Mouse (Mus musculus): ENCODE results near the gene Hyou1. TPM values are rescaled to one million over a fixed set of nuclear protein-coding genes. Genes with fewer than 3 reads are reported as not detected.
A peak's percentile ranks its signal among the peaks of the same experiment; 100 is the strongest.
"Not testable (repeated sequence)": the region's sequence is repeated elsewhere in the genome, so short reads cannot be mapped to it uniquely, and the experiment has no call there.

The Hyou1 gene
- total RNA-seq, 1 experiment from 2014 or later = 54.2 TPM

DNA sequence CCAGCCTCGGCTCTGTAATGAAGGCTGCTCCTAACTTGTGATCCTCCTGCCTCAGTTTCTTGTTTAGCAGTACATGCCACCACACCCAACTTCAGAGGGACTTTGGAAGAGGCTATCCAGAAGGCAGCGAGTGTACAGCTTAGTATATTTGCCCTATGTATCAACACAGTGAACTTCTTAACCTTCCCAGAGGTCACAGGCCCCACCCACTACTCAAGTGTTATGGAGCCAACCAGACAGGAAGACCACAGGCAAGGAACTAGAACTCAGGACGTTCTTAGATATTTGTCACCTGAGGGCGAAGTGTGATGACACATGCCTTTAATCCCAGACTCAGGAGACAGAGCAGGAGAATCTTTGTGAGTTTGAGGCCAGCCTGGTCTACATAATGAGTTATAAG lies 31.7 kb upstream of the Hyou1 start:
- no peak for ATAC-seq (replicated peaks; ENCODE audit: insufficient number of reproducible peaks, low FRiP score, low TSS enrichment, poor library complexity, severe bottlenecking)

DNA sequence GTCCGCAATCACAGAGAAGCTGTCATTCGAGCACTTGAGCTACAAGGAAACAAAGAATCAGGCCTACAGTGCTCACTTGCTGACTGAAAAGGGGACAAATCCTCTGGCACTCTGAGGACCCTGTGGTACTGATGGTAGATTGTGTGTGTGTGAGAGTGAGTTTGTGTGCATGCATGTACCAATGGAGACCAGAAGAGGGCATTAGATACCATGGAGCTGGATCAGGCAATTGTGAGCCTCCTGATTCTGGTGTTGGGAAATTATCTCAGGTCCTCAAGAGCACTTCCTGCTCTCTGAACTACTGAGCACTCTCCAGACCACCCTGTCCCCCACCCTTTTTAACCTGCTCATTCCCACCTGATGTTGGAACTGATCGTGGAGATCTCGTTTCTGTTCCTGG lies 30.7 kb upstream of the Hyou1 start:
- no peak for ATAC-seq (replicated peaks; ENCODE audit: insufficient number of reproducible peaks, low FRiP score, low TSS enrichment, poor library complexity, severe bottlenecking)

DNA sequence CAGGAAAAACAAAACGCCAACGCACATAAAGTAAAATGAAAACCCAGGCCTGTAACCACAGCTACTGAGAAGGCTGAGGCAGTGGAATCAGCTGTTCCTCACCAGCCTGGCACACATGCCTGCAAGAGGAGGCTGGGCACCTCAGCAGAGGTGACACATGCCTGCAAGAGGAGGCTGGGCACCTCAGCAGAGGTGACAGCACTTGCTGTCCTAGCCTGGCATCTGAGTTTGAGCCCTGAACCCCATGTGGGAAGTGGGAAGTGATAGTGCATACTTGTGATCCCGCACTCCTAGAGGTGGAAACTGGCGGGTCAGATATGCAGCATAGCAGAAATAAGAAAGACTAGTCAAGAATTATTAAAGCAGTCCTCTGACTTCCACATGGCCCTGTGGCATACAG lies 27.9 kb upstream of the Hyou1 start:
- ATAC-seq (replicated peaks; ENCODE audit: insufficient number of reproducible peaks, low FRiP score, low TSS enrichment, poor library complexity, severe bottlenecking) = no peak

DNA sequence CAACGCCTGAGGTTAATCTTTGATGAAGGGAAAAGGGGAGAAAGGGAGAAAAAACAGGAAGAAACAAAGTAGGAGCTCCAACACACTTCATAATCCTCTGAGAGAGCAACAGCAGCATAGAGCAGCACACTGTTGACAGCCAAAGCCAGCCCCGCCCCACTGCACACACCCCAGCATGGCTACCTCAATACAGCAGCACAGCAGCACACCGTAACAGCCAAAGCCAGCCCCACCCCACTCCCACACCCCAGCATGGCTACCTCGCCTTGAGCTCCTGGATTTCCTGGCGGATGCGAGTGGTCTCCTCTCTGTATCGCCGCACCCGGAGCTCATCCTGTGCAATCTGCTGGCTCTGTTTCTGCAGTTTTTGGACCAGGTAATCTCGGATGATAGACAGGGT lies 27.0 kb upstream of the Hyou1 start:
- no peak for ATAC-seq (replicated peaks; ENCODE audit: insufficient number of reproducible peaks, low FRiP score, low TSS enrichment, poor library complexity, severe bottlenecking)

DNA sequence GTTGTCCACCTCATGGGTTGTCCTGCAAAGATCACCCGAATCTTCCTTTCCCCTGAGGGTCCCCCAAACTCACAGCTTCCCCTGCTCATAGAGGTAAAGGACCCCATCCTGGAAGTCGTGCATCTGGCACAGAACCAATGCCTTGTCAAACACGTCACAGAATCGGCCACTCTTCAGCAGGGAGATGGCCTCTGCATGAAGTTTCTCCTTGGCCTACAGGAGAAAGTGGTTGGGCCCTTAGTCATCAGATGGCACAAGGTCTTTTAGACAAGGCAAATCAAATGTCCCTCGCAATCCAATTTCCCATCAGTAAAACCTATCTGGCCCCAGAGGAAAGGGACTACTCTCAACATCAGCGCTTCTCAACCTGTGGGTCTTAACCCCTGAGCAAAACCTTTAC lies 26.1 kb upstream of the Hyou1 start:
- ATAC-seq (replicated peaks; ENCODE audit: insufficient number of reproducible peaks, low FRiP score, low TSS enrichment, poor library complexity, severe bottlenecking) = no peak

DNA sequence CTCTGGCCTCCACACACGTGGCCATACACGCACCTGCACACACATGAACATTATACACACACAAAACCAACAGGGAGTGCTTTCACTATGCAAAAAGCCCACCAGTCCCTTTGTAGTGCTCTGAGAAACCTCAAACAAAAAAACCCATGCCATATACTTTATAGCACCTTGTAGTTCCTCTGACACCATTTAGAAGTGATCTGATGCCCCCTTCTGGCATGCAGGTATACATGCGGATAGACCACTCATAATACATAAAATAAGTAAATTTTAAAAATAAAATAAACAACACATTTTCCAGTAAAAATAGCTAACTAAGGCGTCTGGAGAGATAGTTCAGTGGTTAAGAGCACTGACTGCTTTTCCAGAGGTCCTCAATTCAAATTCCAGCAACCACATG lies 22.1 kb upstream of the Hyou1 start:
- ATAC-seq (replicated peaks; ENCODE audit: insufficient number of reproducible peaks, low FRiP score, low TSS enrichment, poor library complexity, severe bottlenecking) = no peak

DNA sequence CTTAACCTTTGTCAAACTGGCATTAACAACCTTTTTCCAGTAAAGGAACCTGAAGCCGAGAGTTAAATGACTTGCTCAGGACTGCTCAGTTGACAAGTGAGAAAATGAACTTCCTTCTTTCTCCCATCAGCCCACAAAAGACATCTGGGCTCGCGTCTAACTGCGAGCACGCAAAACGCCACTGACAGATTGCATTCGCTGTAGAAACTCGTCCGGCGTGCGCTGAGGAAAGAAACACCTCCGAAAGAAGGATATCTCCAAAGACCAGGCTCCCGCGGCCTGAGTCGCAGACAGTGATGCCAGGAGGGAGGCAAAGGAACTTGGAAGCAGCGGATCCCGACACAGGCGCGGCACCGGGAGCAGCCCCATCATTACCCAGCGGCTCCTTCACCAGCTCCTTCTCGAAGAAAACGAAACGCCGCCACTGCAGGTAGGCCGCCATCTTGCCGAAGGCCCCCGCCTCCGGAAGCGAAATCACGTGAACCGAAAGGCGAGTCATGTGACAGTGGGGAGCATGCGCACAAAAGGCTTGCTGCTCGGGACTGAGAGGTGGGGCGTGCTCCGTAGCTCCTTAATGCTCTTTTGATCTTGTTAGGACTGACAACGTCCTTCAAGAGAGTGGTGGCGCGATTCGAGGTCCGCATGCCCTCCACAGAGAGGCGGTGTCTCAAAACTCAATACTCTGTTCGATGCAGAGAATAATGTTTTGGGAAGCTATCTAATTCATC lies 17.9 kb upstream of the Hyou1 start, which contains the start of gene Vps11:
TSS of gene Vps11 (minus strand) at position 481 of the 728 bp plus-strand sequence.
- peak; percentile 97 for ATAC-seq (replicated peaks; ENCODE audit: insufficient number of reproducible peaks, low FRiP score, low TSS enrichment, poor library complexity, severe bottlenecking)

DNA sequence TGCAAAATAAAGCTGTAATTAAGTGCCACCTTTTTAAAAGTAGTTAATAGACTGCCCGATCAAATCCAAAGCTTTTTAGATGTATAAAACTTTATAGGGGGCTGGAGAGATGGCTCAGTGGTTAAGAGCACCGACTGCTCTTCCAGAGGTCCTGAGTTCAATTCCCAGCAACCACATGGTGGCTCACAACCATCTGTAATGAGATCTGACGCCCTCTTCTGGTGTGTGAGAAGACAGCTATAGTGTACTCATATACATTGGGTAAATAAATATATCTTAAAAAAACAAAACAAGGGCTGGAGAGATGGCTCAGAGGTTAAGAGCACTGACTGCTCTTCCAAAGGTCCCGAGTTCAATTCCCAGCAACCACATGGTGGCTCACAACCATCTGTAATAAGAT lies 17.4 kb upstream of the Hyou1 start:
- ATAC-seq (replicated peaks; ENCODE audit: insufficient number of reproducible peaks, low FRiP score, low TSS enrichment, poor library complexity, severe bottlenecking) = not testable (repeated sequence)

DNA sequence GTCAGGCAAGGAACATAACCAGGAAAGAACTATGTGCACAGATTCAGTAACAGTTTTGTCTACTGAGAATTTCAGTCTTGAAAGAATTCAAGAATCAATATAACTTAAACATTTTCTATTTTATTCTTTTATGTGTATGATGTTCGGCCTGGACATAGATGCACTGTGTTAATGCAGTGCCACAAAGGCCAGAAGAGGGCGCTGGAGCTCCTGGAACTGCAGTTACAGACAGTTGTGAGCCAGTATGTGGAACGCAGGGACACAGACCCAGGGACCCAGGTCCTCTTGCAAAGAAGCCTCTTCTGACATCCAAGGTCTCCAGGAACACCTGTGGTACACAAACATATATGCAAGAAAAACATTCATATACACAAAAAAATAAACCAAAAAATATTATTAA lies 14.8 kb upstream of the Hyou1 start:
- no peak for ATAC-seq (replicated peaks; ENCODE audit: insufficient number of reproducible peaks, low FRiP score, low TSS enrichment, poor library complexity, severe bottlenecking)

DNA sequence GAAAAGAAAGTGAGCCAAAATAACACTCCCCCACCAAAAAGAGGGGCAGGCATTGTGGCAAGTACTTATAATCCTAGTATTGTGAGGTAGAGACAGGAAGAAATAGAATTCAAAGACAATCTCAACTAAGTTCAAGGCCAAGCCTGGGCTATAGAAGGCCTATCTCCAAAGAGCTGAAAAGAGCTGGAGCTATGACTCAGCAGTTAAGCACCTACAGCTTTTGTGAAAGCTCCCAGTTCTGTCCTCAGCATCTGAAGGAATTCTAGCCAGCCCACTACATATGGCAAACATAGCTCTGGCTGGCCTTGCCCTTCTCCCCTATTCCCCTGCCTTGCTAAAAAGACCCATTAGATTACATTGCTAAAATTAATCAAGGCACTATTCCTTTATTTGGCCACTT lies 5.9 kb upstream of the Hyou1 start:
- no peak for ATAC-seq (replicated peaks; ENCODE audit: insufficient number of reproducible peaks, low FRiP score, low TSS enrichment, poor library complexity, severe bottlenecking)

DNA sequence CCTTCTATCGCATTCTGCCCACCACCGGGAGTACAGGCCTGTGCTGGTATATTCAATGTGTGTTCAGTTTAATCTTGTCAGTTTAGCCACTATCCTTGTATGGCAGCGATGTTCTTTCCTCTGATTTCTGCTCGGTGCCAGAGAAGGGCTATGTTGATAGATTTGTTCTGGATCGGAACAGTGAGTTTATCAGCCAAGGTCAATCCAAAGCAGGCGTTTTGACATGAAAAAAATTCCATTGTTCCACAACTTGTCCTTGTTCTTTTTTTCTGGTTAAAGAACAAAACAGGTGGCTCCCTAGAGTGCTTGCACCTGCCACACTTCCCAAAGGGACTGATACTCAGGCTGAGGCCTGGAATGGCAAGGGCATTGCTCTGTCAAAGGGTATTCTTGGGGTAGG lies 3.1 kb upstream of the Hyou1 start:
- no peak for ATAC-seq (replicated peaks; ENCODE audit: insufficient number of reproducible peaks, low FRiP score, low TSS enrichment, poor library complexity, severe bottlenecking)

DNA sequence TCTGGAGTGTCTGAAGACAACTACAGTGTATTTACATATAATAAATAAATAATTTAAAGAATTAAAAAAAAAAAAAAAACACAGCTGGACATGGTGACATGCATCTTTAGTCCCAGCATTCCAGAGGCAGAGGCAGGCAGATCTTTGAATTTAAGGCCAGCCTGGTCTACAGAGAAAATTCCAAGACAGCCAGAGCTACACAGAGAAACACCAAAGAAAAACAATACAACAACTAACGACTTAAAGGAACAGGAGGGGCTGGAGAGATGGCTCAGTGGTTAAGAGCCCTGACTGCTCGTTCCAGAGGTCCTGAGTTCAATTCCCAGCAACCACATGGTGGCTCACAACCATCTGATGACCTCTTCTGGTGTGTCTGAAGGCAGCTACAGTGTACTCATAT lies 2.0 kb upstream of the Hyou1 start:
- ATAC-seq (replicated peaks; ENCODE audit: insufficient number of reproducible peaks, low FRiP score, low TSS enrichment, poor library complexity, severe bottlenecking) = not testable (repeated sequence)

DNA sequence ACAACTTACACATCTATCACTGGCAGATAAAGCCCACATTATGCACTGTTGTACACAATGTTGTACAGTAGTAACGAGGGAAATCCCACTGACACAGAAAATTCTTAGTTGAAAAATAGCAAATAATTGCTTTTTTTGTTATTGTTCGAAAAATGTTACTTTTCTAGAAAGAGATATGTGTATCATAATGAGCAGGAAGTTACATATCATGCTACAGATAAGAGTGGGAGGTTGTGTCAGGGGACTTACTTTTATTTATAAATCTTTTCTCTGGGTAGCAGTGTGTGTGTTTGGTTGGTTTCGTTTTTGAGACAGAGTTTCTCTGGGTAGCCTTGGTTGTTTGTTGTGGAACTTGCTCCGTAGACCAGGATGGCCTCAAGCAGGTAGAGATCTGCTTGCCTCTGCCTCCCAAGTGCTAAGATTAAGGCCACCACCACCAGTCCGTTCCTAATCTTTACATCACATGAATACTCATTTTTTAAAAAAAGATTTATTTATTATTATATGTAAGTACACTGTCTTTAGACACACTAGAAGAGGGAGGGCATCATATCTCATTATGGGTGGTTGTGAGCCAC lies 1.0 kb upstream of the Hyou1 start:
- no peak for ATAC-seq (replicated peaks; ENCODE audit: insufficient number of reproducible peaks, low FRiP score, low TSS enrichment, poor library complexity, severe bottlenecking)

DNA sequence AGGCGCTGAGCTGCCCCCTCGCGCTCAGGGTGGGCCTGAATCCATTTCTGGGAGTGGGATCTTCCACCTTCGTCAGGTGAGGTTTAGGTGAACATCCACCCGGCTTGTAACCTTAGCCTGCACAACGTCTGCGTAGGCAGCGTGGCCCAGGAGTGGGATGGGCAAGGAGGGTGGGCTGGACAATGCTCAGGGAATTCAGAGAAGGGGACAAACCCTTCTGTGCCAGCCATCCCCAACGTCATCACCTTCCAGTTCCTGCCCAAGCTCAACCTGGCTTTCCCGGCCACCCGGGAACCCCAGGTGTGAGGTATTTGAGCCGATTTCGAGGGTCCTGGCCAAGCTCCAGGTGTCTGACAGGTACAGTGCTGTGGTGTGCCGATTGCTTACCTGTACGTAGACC lies 572 bp downstream of the Hyou1 start:
- 0 out of 2 replicates have a peak, but pooled peaks have one; percentile 7 for ATAC-seq (replicated peaks; ENCODE audit: insufficient number of reproducible peaks, low FRiP score, low TSS enrichment, poor library complexity, severe bottlenecking)

DNA sequence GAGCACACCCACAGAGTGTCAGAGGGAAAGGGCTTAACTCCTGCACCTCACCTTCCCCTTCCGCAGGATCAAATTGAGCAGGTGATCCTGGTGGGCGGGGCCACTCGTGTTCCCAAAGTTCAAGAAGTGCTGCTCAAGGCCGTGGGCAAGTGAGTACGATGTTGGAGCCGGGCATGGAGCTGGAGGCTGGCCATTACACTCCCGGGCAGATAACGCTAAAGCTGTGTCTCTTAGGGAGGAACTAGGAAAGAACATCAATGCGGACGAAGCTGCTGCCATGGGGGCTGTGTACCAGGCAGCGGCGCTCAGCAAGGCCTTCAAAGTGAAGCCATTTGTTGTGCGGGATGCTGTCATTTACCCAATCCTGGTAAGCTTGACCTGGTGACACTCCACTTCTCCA lies 5.3 kb downstream of the Hyou1 start:
- no peak for ATAC-seq (replicated peaks; ENCODE audit: insufficient number of reproducible peaks, low FRiP score, low TSS enrichment, poor library complexity, severe bottlenecking)

DNA sequence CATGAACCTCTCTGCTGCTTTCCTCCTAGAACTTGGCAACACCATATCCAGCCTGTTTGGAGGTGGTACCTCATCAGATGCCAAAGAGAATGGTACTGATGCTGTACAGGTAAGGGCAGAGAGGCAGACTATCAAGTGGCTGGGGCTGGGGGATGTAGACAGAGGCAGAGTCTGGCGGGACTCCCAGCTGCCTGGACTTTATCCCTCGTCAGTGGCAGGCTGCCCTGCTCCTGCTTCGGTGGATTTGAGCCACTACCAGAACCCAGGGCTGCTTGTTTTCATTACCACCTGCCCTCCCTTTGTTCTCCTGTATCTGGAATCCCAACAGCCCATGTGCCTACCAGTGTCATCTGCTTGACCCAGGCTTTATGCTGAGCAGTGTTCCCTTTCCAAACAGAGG lies 7.9 kb downstream of the Hyou1 start:
- no peak for ATAC-seq (replicated peaks; ENCODE audit: insufficient number of reproducible peaks, low FRiP score, low TSS enrichment, poor library complexity, severe bottlenecking)

DNA sequence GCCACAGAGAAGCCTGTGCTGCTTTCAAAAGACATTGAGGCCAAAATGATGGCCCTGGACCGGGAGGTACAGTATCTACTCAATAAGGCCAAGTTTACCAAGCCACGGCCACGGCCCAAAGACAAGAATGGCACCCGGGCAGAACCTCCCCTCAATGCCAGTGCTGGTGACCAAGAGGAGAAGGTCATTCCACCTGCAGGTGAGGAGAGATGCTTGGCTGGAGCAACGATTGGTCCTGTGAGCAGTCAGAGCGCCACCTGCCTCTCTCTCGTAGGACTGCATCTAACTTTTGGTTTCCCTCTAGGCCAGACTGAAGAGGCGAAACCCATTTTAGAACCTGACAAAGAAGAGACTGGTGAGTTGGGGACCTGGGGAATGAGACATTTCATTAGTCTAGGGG lies 10.0 kb downstream of the Hyou1 start:
- ATAC-seq (replicated peaks; ENCODE audit: insufficient number of reproducible peaks, low FRiP score, low TSS enrichment, poor library complexity, severe bottlenecking) = peak; percentile 65; the same call in 1 of the 2 replicates

DNA sequence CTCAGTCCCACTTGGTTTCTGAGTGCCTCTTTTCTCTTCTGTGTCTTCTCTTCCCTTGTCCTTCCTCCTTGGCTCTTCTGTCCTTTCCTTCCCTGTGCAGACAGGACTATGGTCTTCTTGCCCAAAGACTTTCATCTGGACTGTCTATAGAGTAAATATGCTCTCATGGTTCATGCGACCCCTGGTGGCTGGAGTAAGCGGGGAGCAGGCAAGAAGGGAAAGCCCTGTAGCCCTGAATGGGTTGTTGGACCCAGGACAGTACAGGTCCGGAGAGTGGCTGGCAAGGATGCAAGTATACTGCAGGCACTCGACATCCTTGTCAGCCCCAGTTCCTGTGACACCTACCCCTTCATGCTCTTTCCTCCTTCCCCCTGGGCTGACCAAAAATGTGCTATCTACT lies 12.2 kb downstream of the Hyou1 start:
- ATAC-seq (replicated peaks; ENCODE audit: insufficient number of reproducible peaks, low FRiP score, low TSS enrichment, poor library complexity, severe bottlenecking) = peak; percentile 60

DNA sequence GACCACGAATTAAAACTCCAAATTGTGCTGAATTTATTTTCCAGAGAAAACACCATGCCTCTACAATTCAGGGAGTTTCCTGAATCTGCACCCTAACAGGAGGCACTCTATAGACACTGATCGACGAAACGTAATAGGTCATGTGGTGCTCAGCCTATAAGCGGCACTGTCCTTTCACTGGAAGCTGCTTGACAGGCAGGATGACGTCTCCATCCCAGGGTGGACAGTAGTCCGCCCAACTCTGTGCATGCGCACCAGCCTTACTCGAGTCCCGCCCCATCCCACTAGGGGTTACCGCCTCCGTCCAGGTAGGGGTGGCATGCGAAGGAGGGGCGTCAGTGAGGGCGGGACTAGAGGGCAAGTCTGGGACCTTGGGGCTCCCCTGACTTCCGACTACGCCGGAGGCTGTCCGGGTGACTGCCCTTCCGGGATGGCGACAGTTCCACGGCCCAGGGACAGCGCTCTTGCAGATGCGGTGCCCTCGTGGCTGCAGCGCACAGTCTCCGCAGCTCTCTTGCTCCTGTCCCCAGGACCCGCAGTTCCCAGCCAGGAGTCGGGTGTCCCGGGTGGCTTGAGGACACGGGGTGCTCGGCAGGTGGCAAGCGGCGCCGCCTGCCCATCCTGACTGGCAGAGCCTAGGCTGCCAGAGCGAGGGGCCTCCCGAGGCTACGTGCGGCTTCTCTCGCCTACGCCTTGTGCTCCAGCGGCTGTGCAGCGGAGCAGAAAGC lies 17.6 kb downstream of the Hyou1 start, which contains the start of gene Slc37a4:
TSS of gene Slc37a4 (plus strand) at position 169 of the 728 bp plus-strand sequence.
- ATAC-seq (replicated peaks; ENCODE audit: insufficient number of reproducible peaks, low FRiP score, low TSS enrichment, poor library complexity, severe bottlenecking) = peak; percentile 98

DNA sequence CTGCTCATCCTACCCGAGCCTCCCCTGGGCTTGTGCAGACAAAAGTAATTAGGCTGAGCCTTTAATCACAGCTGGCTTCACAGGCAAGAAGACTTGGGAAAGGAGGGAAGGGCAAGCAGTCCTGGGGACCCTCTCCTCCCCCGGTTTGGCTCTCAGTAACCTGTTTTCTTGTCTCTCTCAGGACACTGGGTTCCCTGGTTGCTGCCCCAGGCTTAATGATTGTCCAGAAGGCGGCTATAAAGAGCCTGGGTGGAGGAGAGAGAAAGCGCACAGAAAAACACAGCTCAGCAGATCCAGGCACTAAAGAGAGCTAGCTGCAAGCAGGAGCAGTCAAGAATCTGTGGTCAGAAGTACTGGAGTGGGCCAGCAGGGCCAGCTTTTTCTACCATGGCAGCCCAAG lies 18.8 kb downstream of the Hyou1 start:
- no peak for ATAC-seq (replicated peaks; ENCODE audit: insufficient number of reproducible peaks, low FRiP score, low TSS enrichment, poor library complexity, severe bottlenecking)
